Mouse (Mus musculus) bone marrow, adult 2 months (tissue): ENCODE measurements at regions not wholly inside any gene's neighbourhood (a gene's known extent, or its start where the extent isn't known, plus 50 kb on each side); places are given as distances from the start of the nearest gene placed in this dataset.

Experiments
- CTCF ChIP-seq: fragments of 200-500 bp; IDR thresholded peaks from 2 replicates; pipeline ENCODE4 v1.5.1; 2011; ENCODE audit warnings: low read length, control low read depth; ENCODE audit not compliant: control insufficient read depth, insufficient read depth
- POLR2A ChIP-seq: fragments of 200-500 bp; IDR thresholded peaks from 2 replicates; pipeline ENCODE4 v1.6.1; 2011; ENCODE audit warnings: low read depth, mild to moderate bottlenecking, control low read depth, low read length, borderline replicate concordance; ENCODE audit not compliant: control insufficient read depth

DNA sequence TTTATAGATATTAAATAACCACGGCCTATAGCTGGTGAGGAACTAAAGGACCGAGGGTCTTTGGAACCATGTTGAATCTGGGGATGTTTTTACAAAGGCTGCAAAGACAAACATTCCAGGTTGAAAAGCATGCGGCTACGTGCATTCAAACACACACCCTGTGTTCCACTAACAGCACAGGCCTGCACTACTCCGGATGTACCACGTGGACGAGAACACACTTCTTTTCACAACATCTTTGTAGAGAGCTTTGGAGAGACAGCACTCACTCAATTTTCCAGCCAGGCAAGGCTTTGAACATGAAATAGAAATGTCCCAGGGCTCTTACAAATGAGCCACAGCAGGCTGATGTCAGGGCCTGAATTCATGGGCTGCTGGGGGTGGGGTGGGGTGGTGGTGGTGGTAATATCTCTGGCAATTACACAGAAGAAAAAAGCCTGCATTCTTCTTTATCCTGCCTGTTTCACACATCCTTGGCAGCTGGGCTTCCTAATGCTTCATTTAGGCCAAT, 129.3 kb downstream of the Slc38a6 start:
- no peak for TF ChIP-seq CTCF
- TF ChIP-seq POLR2A, result no peak
